Mouse (Mus musculus) cerebellum, adult 18-20 months (tissue): ENCODE measurements around the gene Timp3.
"Not testable (repeated sequence)": the region's sequence is repeated elsewhere in the genome, so short reads cannot be mapped to it uniquely, and the experiment has no call there.

Experiments
- DNase-seq, 2 experiments: peaks; one replicate each; pipeline ENCODE4 v3.0.0; 2021

The Timp3 gene

DNA sequence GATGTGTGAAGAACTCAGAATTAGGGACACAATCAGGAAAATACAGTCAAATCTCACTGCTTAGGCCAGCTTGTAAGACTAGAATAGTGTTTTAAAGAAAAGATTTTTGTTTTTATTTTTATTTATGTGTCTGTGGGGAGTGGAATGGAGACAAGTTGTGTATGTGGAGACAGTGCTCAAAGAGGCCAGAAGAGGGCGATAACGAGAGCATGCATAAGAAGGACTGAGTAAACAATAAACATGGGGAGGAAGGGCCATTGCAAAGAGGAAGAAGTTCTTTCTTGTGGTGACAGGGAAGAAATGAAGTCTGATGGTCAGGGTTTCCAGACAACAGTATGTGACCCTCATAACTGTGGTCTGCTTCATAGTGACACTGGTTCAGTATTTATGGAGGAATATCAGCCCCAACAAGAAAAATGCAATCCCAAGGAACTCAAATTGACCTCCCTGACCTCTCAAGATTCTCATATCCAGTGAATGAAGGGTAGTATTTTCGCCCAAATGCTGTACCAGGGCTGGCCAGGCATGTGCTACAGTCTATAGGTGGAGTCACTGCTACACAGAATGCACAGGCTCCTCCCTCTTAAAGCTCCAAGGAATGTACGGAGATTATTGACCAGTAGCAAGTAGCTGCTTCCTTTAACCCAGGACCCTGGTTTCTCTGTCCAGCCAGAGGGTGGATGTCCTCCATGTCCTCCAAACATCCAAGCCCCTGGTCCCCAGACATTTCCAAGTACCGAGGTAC is 56.8 kb downstream of the Timp3 start:
- DNase-seq: peak; percentile 23 to 39

DNA sequence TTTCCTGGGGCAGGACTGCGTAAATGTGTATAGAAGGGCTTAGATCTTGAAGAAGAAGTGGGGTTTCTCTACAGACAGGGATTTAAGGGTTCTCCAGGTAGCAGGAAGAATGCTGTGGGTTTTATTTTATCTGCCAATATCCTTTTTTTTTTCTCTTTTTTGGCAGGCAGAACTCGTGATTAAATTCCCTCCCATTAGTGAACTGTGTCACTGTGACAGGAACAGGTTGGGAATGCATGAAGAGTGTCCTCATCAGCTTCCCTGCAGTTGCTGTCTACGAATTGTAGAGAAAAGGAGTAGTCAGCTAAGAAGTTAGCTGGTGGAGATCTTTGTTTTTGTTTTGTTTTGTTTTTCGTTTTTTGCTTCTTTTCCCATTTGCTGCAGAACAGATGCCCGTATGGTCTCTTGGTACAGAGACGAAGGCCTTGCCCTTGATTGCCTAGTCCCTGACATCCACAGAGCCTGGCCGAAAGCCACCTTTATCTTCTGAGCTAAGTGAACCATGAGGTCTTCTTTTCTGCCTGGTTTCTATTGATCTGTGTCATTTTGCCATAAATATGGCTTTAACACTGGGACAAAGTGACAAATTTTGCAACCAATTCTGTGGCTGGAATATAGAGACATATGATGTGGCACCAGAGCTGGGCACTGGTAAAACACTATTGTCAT is 58.3 kb downstream of the Timp3 start:
- peak in 1 of 2 experiments; percentile 42 for DNase-seq

DNA sequence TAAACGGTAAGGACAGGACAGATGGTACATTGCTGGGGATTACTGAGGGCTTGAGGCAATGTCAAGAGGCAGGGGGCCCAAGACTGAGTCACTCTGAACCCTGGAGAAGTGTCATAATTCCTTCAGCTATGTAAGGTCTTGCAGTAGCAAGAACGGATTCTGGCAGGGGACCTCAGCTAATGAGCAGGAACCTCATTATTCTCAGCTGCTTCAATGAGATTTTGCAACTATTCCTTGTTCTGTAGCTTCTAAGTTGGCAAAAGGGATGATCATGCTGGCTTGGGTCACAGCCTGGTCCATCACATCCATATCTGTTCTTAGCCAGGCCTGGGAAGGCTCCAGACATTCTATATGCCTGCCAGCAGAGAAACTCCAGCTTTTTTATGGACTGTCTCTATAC is 59.0 kb downstream of the Timp3 start:
- DNase-seq: peak; percentile 63

DNA sequence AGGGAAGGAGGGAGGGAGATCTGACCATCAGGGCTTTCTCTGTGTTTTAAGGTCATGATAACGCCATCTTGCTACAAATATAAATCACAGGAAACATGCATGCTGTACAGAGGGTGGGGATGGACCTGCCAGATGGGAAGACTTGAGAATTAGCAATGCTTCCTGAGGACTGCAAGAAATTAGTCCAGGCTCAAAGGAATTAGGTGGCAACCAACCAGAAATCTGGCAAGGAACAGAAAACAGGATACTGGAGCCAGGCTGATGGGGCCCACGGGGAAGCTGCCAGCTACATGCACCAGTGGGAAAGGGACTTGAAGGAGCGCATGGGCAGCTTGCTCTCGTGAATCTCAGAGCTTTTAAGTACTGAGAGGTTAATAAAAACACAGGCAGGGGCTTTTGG is 59.5 kb downstream of the Timp3 start:
- peak; percentile 76 to 80 for DNase-seq

DNA sequence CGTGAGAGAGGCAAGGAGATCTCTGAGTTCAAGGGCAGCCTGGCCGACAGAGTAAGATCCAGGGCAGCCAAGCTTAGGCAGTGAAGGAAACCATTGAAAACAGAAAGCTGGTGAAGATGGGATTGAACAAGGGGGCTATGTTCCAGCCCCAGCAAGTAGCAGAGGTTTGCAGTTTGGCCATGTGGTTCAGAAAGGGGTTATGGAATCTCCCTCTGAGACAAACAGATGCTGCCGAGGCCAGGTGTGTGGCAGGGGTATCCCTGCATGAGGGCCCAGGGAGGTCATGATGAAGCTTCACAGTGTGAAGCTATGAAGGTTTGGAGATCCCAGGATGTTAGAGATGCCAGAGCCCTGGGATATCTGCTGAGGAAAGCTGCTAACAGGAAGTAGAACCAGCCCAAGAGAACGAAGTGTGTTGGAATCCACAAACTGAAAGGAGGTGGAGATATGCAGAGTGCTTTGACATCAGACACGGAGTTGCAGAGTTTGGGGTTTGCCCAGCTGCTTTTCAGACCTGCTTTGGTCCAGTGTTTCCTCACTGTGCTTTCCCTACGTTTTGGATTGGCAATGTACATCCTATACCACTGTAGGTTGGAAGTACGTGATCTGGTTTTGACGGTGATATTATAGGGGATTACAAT is 63.6 kb downstream of the Timp3 start:
- no peak for DNase-seq

DNA sequence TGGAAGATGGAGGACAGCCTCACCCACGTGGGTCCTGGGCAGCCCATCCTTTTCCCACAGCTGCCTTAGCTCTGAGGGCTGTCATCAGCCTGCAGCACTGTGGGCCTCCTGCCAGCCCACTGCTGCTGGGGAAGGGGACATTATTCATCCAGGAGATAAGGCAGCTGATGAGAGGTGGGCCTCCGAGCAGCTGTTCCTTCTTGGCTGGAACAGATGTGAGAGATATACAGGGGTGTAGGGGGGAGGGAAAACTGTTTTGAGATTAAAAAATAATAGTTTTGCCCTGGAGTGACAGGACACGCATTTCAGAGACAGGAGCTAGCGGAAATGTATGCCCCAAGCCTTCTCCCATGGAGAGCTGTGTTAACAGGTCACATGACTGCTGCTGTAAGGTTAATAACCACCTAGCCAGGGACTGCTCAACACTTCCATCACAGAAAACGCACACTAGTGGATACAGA is 65.5 kb downstream of the Timp3 start:
- no peak for DNase-seq

DNA sequence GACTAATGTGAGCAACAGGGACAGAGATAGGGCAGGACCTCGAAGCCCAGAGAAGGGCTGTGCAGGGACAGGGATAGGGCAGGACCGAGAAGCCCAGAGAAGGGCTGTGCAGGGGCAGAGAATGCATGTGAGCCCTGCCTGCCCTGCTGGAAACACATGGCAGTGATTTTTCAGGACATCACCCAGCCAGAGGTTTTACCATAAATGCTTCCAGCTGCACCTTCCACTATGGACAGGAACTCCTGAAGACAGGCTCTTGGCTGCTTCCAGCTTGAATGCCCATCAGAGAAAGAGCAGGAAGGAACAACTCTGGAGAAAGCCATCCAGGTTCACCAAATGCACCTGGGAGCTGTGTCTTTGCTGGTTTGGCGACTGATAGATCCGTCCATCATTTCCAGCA is 67.2 kb downstream of the Timp3 start:
- DNase-seq: no peak

DNA sequence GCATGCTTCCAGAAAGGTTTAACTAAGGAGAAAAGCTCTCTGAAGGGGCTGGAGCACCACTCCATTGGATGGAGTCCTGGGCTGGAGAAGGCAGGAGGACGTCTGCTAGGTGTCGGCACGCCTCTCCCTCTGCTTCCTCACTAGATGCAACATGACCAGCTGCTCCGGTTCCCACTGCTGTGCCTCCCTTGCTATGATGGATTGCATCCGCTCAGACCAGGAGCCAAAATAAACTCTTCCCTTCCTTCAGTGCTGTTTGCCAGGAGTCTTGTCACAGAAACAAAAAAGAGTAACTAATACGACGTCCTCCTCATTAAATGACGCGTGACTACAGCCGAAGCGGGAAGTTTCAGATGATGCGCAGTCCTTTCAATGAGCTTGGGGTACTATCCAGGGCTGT is 68.6 kb downstream of the Timp3 start:
- DNase-seq: no peak

DNA sequence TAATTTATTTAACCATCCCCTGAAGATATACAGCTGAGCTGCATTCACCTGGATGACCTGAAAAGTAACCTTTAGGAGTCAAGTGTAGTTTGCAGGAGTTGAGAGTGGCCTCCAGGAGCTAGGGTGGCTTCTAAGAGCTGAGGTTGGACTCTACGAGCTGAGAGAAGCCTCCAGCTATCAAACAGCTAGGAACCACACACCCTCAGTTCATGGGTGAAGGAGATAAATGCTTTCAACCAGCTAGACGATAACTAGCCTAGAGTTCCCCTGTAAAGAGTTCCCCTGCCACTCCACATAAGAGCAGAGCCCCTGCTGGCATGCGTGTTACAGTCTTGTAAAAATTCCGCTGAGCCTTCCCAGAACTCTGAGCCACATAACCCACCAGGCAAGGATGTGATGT is 69.2 kb downstream of the Timp3 start:
- DNase-seq: no peak

DNA sequence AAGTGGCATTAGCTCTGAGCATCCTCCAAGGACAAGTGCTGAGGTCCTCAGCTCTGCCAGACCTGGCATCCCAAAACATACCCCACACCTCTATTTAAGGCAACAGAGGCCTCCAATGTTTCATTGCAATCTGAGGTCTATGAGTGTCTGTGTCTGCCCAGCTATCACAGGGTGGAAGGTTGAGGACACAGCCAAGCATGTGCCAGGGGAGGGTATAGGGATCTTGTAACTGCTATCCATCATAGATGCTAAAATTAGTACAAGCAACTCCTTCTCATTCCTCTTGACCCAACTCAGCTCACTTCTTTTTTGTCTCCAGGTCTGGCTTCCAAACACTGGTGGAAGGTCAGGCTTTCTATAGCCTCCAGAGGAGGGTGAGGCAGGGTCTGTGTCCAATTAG is 71.4 kb downstream of the Timp3 start:
- DNase-seq: no peak

DNA sequence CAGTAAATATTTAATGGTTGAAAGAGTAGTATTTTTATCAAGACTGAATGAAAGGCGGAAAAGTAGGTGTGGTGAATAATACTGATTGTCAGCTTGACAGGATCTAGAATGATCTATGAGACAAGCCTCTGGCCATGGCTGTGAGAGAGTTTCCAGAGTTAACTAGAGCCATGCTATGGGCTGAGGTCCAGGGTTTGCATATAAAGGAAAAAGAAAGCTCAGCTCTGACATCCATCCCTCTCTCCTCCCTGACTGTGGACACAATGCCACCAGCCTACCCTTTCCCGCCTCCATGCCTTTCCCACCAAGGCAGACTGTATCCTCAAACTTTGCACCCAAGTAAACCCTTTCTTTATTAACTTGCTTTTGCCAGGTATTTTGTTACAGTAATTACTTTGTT is 73.9 kb downstream of the Timp3 start:
- DNase-seq: no peak

DNA sequence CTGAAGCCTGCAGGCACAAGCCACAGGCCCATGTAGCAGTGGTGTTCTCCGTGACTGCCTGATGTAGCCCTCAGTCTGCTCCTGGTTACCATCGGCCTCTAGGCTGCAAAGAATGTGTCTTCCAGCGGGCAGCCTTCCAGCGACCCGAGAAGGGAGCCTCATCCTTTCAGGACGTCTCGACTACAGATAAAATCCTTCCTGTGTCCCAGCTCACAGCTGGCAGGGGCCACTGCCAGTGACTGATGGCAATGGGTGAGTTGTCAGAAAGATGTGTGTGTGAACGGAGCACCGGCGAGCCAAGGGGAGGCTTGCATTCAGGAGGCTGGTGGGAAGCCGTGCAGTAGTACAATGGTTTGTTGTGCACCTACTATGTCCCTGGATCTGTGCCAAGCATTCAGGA is 75.7 kb downstream of the Timp3 start:
- DNase-seq: no peak

DNA sequence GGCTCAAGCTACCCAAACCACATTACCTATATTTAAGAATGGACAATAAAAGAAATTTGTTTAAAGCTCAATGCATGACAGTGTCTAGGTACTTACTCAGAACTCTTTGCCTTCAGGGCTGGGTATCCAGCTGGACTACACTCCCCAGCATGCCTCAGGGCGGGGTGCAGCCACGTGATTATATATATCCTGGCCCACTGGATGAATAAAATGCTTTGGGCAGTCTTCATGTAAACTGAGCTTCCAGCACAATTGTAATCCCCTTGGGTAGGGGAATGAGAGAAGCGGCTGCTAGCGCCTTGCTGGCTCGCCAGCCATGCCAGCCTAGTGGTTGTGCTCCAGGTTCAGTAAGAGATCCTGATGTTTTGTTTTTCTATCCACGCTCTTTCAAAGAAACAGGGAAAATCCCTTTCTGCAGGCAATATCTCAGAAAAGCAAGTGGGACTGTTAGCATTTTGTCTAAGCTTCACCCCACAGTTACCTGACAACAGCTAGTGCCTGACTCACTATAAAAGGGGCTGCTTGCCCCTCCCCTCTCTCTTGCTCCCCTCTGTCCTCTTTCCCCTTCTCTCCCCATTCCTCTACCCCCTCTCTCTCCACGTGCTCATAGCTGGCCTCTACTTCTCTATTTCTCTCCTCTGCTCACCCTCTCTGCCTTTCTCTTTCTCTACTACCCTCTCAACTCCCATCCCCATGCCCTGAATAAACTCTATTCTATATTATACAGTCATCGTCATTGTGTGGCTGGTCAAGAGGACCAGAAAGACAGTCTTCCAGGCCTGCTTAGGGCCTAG is 76.4 kb downstream of the Timp3 start:
- no peak for DNase-seq

DNA sequence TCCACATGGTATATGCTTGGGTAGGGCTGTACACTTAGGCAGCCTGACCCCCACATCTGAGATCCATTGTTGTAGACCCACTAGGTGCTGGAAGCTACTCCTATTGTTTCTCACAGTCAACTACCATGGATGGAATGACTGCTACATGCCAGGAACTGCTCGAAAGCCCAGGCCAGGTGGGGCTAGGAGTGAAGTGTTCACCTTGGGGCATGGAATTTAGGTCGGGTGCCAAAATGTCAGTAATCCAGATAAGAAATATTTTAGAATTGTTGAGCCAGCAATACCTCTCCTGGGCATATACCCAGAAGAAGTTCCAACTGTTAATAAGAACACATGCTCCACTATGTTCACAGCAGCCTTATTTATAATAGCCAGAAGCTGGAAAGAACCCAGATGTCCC is 78.6 kb downstream of the Timp3 start:
- not testable (repeated sequence) for DNase-seq

DNA sequence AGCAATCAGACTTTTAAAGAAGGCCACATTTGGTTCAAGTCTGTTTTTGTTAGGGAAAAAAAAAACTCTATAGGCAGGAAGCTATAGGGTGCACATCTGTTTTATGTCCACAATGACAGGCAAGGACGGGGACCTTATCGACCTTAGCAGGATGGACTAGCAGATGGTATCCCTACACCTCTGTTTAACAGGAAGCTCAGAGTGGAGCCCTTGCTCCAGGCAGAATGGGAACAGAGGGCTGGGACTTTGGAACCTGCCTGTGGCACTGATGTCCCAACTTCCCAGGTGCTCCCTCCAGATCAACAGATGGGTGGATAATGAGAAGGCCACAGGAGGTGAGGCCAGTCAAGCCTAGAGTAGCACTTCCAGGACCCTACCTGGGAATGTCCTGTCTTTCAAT is 80.5 kb downstream of the Timp3 start:
- no peak for DNase-seq

DNA sequence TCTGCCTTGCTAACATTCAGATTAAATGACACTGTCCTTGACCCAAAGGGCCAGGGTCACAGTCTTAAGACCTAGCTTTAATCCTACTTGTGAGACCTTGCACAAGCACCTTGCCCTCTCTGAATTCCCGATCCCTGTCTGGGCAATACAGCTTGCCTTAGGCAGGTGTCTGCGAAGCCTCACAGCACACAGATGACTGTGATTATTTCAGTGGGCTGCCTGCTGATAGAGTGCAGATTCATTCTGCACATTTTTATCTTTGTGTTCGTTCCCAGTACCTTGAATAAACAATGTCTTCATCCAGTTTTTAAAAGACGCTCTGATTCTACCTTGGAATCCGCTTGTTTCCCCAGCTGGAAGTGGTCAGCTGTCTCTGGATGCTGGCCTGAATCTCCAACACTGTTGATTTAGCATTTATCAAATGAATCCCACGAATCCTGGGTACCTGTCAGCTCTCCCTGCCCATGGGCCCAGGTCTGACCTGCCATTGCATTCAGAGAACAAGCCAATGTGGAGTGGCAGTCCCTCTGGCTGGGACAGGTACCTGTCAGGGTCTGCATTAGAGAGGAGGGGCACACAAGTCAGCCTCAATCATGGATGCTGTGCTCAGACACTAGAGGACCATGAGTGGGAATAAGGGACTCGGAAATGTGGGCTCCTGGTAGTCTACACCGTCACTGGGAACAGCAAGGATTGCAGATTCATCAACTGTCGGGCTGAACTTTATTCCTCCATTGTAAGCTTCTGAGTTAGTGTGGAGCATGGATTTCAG is 81.2 kb downstream of the Timp3 start:
- DNase-seq: no peak

DNA sequence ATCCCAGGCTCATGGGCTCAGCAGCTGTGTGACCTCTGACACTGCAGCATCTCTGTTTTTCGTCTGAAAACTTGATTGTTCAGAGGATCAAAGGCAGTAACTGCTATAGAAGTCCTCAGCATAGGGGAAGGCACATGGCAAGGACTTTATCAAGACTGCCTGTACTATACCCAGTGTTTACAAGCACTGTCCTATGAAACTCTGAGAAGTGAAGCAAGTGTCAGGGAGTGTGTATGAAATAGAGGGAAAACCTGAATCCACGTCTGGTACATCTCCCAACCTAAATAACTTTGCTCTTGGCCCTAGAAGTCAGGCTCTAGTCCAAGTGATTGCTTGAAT is 81.7 kb downstream of the Timp3 start:
- DNase-seq: no peak

DNA sequence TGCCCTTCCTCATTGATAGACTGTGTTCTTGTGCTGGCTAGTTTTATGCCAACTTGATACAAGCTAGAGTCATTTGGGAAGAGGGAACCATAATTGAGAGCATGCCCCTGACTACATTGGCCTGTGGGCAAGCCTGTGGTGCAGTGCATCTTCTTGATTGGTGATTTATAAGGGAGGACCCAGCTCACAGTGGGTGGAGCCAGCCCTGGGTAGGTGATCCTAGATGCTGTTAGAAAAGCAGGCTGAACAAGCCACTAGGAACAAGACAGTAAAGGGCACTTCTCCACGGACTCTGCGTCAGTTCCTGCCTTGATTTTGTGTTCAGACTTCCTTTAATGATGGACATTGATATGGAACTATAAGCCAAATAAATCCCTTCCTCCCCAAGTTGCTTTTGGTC is 84.5 kb downstream of the Timp3 start:
- DNase-seq: no peak

DNA sequence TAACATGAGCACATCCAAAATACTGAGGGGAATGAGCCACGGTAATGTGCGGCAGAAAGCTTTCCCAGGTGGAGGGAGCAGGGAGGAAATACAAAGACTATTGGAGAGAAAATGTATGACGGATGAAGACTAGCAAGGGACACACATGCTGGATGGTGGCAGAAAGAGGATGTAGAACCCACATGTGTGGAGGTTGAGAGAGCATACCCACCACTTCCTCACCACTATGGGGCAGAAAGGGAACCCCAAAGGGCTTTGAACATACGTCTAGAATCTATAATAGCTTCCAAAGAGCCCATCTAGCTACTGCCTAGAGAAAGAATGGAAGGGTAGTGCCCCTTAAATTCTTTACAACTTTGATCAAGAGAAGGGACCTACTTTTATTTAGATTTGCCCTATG is 85.5 kb downstream of the Timp3 start:
- no peak for DNase-seq

DNA sequence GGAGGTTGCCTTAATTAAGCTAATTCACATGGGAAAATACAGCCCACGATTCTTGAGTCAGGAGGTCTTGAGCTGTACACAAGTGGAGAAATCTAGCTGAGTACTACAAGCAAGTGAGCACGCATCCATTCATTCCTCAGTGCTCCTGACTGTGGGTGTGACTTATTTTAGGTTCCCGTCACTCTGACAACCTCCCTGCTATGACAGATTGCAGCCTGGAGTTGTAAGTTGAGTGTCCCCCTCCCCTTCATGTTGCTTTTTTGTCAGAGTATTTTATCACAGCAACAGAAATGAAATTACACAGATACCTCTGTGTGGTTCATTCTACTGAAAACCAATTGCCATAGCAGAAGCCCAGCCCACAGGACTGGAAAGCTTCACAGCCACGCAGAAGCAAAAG is 86.1 kb downstream of the Timp3 start:
- no peak for DNase-seq

DNA sequence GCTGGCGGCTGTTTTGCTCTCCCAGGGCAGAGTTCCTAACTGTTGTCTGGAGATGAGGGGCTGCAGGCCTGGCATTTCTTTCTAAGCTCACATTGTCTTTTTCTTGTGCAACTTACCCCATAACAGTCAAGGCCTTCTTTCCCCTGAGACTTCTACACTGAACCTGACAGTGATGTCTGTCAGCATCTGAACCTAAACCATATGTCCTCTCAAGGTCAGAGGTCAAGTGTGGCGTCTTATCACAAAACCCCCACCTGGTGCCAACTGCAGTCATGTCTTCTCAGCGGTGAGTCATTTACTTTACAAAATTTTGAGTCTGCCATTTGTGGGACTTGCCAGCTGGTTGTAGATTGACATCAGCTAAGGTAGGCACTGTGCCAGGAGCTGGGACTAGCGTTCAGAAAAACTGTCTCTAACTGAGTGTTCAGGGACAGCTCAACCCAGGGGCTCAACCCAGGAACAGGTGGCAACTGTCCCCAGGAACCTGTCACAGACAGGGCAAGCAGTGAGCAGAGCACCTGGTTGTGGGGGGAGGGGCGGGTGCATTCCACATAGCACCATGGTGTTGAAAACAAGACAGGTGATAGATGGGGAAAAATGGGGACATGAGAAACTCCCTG is 87.8 kb downstream of the Timp3 start:
- peak; percentile 63 to 68 for DNase-seq

DNA sequence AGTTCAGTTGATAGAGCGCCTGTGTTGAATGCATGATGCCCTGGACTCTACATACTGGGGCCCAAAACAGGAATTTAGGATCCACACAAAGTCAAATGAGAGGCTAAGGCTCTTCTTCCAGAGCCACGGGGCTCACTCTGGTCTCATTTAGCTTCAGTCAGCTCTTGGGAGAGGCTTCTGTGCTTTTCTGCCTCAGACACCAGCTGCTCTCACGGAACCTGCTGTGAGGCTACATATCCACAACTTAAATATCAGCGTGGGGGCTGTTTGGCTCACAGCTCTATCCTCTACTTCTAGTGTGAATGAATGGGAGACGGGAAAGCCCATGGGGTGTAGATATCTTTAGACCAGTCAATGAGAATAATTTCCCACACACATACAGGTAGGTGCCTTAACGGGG is 88.6 kb downstream of the Timp3 start:
- peak; percentile 19 to 22 for DNase-seq
